Mouse (Mus musculus) stomach, postnatal 0 days (tissue): ENCODE measurements around the gene Ptges3.

Experiments
- CTCF ChIP-seq: IDR thresholded peaks from 2 replicates; pipeline ENCODE4 v1.5.1; 2016; ENCODE audit warnings: antibody characterized with exemption, low read depth, mild to moderate bottlenecking, moderate library complexity
- EP300 ChIP-seq: optimal IDR thresholded peaks from 2 replicates; pipeline ENCODE3; 2016; ENCODE audit warnings: antibody characterized with exemption

GRCm38 (mm10) chr10:128111227-128111626 is 52.5 kb downstream of the Ptges3 start:
- TF ChIP-seq CTCF (no peak), EP300 (no peak)
